Mouse (Mus musculus) forebrain, embryonic 13.5 days (tissue): Measurements from ENCODE around the gene Neil1. TPM values are rescaled to one million over a fixed set of nuclear protein-coding genes. Genes with fewer than 3 reads are reported as not detected.
A peak's percentile ranks its signal among the peaks of the same experiment; 100 is the strongest.

Source experiments
- ATAC-seq: fragments of 200-750 bp; cut with Nextera tagmentation; 2 replicates; pipeline ENCODE4 v1.8.0; 2017
- H3K27ac ChIP-seq: fragments of 300-500 bp; sonication (generic); 2 replicates; pipeline ENCODE4 v1.5.1; 2015; ENCODE audit warnings: inconsistent platforms, mild to moderate bottlenecking, moderate library complexity
- H3K27me3 ChIP-seq: fragments of 300-500 bp; sonication (generic); 2 replicates; pipeline ENCODE4 v1.6.1; 2015; ENCODE audit warnings: mild to moderate bottlenecking, inconsistent platforms
- H3K36me3 ChIP-seq: fragments of 300-500 bp; sonication (generic); 2 replicates; pipeline ENCODE4 v1.6.1; 2015; ENCODE audit warnings: mild to moderate bottlenecking, inconsistent platforms; ENCODE audit not compliant: poor library complexity, severe bottlenecking
- H3K4me1 ChIP-seq: fragments of 300-500 bp; sonication (generic); 2 replicates; pipeline ENCODE4 v1.6.1; 2015; ENCODE audit warnings: inconsistent platforms
- H3K4me2 ChIP-seq: fragments of 300-500 bp; sonication (generic); 2 replicates; pipeline ENCODE4 v1.6.1; 2015; ENCODE audit warnings: inconsistent platforms, mild to moderate bottlenecking, moderate library complexity
- H3K4me3 ChIP-seq: fragments of 300-500 bp; sonication (generic); 2 replicates; pipeline ENCODE4 v1.5.1; 2015; ENCODE audit warnings: mild to moderate bottlenecking, inconsistent platforms
- H3K9ac ChIP-seq: fragments of 300-500 bp; sonication (generic); 2 replicates; pipeline ENCODE4 v1.6.1; 2015; ENCODE audit warnings: mild to moderate bottlenecking, inconsistent platforms
- H3K9me3 ChIP-seq: fragments of 300-500 bp; sonication (generic); replicated peaks from 2 replicates; pipeline ENCODE4 v1.6.1; 2016; ENCODE audit warnings: inconsistent platforms
- WGBS: fragments of 180-500 bp; shearing (Covaris S2); methylation state at CpG from one replicate; pipeline ENCODE4 v1.1.7; 2015; 5-methylcytosine and 5-hydroxymethylcytosine counted together
- polyA plus RNA-seq: library from polyadenylated mRNA; unstranded; fragments of >200 nt; fragmentation: Nextera tagmentation; extraction: Ambion mirVana; gene quantifications from 2 replicates; pipeline ENCODE4 v1.2.1, GENCODE M21; 2015

Gene Neil1
- 6.5 and 8.2 TPM in 2 replicates for polyA plus RNA-seq

DNA sequence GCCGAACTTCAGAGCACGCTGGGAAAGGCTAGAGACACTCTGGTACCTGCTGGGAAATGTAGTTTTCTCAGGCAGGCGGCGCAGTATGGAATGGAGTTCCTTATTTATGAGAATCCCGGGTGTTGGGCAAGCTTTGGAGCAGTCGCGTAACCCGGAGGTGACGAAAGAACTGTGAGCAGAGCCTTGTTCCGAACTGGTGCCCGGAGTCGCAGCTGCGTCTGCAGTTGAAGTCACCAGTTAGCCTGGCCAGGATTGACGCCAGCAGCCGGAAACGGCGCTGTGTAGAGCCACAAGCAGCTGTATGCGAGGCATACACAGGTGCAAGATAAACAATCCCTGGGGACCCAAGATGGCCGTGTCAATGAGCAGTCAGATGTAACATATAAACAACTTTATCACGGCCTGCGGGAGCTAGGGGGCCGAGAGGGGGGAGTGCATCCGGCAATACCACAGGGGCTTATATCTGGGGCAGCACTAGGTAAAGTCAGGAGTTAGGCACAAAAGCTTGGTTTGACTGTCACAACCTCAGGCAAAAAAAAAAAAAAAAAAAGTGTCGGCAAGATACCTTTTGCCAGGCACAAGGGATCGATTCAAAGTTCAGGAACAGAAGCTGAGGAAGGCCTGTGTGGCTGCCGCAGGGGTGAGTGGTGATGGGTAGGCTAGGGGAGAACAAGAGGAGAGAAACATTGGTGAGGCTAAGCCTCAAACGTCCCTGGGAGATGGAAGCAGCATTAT, at the start of gene Neil1:
Gene Neil1, minus strand, starts transcription at position 162 of the 735 bp plus-strand sequence.
- H3K4me2 ChIP-seq: peak within 1 kb of the TSS; percentile 71
- peak; percentile 92 for ATAC-seq
- WGBS: under 1% methylated on average over 27 of the region's 27 CpGs
- peak within 1 kb of the TSS; percentile 73 for H3K27ac ChIP-seq
- no peaks in the 10 kb centered on the region for H3K9me3 ChIP-seq
- H3K9ac ChIP-seq: peak within 1 kb of the TSS; percentile 76
- peaks cover 20% of the 10 kb centered on the region for H3K4me1 ChIP-seq
- peak within 1 kb of the TSS; percentile 51 for H3K4me3 ChIP-seq
- H3K27me3 ChIP-seq: no peaks in the 10 kb centered on the region
- H3K36me3 ChIP-seq: peaks cover 13% of the 10 kb centered on the region

DNA sequence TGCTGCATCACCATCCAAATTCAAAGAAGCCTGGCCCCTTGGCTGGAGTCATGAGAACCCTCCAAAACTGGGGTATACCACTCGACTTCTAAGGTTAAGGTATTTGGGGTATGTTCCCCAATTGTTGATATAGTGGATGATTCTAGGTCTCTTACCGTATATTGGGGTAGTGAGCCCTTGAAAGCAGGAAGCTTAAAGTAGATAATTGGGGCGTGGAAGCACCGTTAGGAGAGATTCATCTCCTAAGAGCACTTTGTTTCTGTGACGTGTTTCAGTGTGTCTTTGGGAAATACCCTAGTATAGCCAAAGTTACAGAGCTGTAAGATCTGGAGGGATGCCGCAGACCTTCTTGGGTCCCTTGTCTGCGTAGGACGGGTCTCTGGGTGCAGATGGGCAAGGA, 49.3 kb upstream of the Neil1 start:
- ATAC-seq: no peak
- no peaks in the 10 kb centered on the region for H3K4me1 ChIP-seq
- no peaks in the 10 kb centered on the region for H3K36me3 ChIP-seq
- H3K27ac ChIP-seq: no peak overlapping the region
- H3K4me2 ChIP-seq: no peak overlapping the region
- 0 out of 2 replicates have a peak, but pooled peaks cover 3% of the 10 kb centered on the region for H3K27me3 ChIP-seq
- H3K9me3 ChIP-seq: no peaks in the 10 kb centered on the region
- 75% methylated on average over 8 of the region's 8 CpGs for WGBS
- no peak overlapping the region for H3K4me3 ChIP-seq
- H3K9ac ChIP-seq: no peak overlapping the region

DNA sequence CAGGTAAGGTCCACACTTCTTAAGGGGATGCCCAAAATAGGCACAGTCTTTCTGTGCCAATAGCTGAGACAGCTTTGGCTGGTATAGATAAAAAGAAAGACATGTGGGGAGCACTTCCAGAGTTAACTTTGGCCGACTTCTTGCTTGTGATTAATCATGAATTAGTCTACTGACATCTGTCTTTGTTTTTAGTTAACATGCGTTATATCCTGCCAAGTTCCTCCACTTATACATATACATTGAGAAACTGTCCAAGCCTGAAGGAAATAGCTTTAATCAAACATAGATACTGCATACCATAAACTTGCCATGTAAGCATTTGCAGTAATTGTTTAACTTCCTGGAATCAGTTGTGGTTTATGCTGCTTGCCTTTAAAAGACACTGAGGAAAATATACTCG, 48.6 kb upstream of the Neil1 start:
- no peak overlapping the region for H3K4me3 ChIP-seq
- no peak for ATAC-seq

DNA sequence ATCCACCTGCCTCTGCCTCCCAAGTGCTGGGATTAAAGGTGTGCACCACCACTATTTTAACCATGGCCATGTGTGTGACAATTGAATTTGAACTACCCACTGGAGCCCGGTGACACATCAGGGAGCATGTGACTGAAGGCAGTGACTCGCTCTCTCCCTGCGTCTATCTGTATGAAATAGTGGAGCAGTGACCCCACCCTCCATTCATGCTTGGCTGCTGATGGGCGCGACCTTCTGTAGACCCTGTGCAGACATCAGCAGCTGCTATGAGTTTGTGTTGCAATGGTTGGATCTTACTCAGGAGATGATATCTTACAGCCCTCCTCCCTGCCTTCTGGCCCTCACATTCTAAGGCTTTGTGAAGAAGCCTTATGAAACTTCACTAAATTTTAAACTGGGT, 20.3 kb upstream of the Neil1 start:
- H3K4me1 ChIP-seq: no peaks in the 10 kb centered on the region
- no peak for ATAC-seq
- 89% methylated on average over 5 of the region's 5 CpGs for WGBS
- H3K4me2 ChIP-seq: no peak overlapping the region
- no peak overlapping the region for H3K4me3 ChIP-seq
- H3K36me3 ChIP-seq: no peaks in the 10 kb centered on the region
- no peak overlapping the region for H3K9ac ChIP-seq
- H3K27me3 ChIP-seq: 0 out of 2 replicates have a peak, but pooled peaks cover 3% of the 10 kb centered on the region
- H3K9me3 ChIP-seq: no peaks in the 10 kb centered on the region
- no peak overlapping the region for H3K27ac ChIP-seq

More for the DNA sequence above, 48.6 kb upstream of the Neil1 start:
- WGBS: 88% methylated on average over 3 of the region's 3 CpGs
- H3K4me2 ChIP-seq: no peak overlapping the region
- no peak overlapping the region for H3K27ac ChIP-seq
- H3K27me3 ChIP-seq: 0 out of 2 replicates have a peak, but pooled peaks cover 3% of the 10 kb centered on the region
- no peaks in the 10 kb centered on the region for H3K9me3 ChIP-seq
- no peaks in the 10 kb centered on the region for H3K4me1 ChIP-seq
- H3K9ac ChIP-seq: no peak overlapping the region
- no peaks in the 10 kb centered on the region for H3K36me3 ChIP-seq

DNA sequence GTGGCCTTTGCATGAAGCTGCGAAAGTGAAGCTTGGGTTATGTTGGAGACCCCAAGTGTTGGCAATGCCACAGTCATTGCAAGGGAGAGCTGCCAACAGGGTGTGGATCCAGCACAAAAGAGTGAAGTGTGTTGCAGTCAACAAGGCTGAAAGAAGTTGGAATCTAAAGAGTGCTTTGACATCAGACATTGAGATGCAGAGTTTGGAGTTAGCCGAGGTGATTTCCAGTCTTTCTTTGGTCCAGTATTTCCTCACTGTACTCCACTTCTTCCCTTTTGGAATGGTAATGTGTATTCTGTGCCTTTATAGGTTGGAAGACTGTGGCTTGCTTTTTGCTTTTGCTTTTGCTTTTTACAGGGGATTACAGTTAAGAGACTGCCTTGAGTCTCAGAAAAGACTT, 18.1 kb upstream of the Neil1 start:
- H3K27ac ChIP-seq: no peak overlapping the region
- no peak for ATAC-seq
- no peak overlapping the region for H3K4me3 ChIP-seq
- H3K4me2 ChIP-seq: no peak overlapping the region
- H3K4me1 ChIP-seq: no peaks in the 10 kb centered on the region
- no peak overlapping the region for H3K9ac ChIP-seq
- no peaks in the 10 kb centered on the region for H3K36me3 ChIP-seq
- H3K27me3 ChIP-seq: 0 out of 2 replicates have a peak, but pooled peaks cover 3% of the 10 kb centered on the region
- WGBS: 85% methylated on average over 2 of the region's 2 CpGs
- no peaks in the 10 kb centered on the region for H3K9me3 ChIP-seq

DNA sequence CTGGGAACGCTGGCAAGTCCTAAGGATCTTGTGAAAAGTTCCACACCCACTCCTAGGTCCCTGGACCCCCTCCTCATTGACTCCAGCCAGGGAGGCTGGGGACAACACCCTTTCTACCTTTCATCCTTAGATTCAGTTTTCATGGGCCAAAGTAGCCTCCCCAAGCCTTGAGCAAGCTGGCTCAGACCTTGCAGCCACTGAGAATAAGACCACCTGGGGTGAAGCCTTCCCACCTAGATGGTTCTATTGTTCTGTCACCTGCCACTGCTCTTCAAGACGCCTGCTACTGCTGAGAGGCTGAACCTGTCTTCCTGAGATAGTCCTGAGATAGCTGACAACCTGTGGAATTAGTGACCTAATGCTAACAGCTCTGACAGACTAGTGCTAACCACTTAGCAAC, 15.0 kb upstream of the Neil1 start:
- Histone ChIP-seq H3K27me3 (peaks cover 5% of the 10 kb centered on the region; the same call in 1 of the 2 replicates), H3K27ac (no peak overlapping the region), H3K9me3 (no peaks in the 10 kb centered on the region), H3K4me1 (no peaks in the 10 kb centered on the region; the same call in 1 of the 2 replicates), H3K4me2 (no peak overlapping the region), H3K36me3 (no peaks in the 10 kb centered on the region), H3K9ac (no peak overlapping the region), H3K4me3 (no peak overlapping the region)
- WGBS: 43% methylated on average over 2 of the region's 2 CpGs
- no peak for ATAC-seq

DNA sequence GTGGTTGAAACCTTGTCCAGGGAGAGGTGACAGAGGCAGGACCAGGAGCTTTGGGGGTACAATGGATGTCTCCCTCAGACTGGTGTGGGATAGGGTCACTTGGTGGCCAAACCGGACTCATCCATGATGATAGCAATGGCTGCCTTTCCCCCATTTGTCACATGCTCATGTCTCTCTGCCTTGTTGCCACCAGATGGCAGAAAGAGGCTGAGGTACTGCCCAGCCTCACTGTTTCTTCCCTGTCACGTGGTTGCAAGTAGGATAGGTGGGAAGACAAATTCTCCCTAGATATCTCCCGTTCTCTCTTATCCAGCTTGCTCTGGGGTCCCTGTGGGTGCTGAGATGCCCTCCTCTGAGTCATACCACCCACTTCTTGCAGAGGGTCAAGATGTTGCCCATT, 14.4 kb upstream of the Neil1 start:
- Histone ChIP-seq H3K9me3 (no peaks in the 10 kb centered on the region), H3K27ac (no peak overlapping the region), H3K36me3 (no peaks in the 10 kb centered on the region), H3K4me3 (no peak overlapping the region), H3K4me2 (no peak overlapping the region), H3K9ac (no peak overlapping the region), H3K27me3 (peaks cover 5% of the 10 kb centered on the region; the same call in 1 of the 2 replicates), H3K4me1 (peaks cover 3% of the 10 kb centered on the region)
- ATAC-seq: no peak
- WGBS: 26% methylated on average over 3 of the region's 3 CpGs

DNA sequence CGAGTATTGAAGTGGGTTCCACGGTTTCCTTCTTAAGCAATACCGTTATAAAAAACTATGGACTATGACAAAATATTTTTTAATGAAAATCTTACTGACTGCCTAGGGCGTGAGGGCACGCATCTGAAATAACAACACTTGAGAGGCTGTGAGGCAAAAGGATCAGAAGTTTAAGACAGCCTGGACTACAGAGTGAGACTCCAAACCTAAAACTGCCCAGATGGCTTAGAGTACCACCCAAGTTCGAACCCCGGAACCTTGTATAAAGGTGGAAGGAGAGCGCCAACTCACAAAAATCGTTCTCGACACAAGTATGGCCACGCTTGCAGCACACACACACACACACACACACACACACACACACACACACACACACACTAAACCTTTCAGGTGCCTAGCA, 10.4 kb upstream of the Neil1 start:
- no peak overlapping the region; the same call in 1 of the 2 replicates for H3K27ac ChIP-seq
- peaks cover 18% of the 10 kb centered on the region for H3K36me3 ChIP-seq
- peak overlapping the region; percentile 85 for H3K9ac ChIP-seq
- WGBS: 43% methylated on average over 11 of the region's 11 CpGs
- H3K9me3 ChIP-seq: no peaks in the 10 kb centered on the region
- peak; percentile 43 for ATAC-seq
- H3K4me3 ChIP-seq: peak overlapping the region; percentile 86
- H3K27me3 ChIP-seq: peaks cover 5% of the 10 kb centered on the region; the same call in 1 of the 2 replicates
- H3K4me1 ChIP-seq: peaks cover 15% of the 10 kb centered on the region
- H3K4me2 ChIP-seq: peak overlapping the region; percentile 79

DNA sequence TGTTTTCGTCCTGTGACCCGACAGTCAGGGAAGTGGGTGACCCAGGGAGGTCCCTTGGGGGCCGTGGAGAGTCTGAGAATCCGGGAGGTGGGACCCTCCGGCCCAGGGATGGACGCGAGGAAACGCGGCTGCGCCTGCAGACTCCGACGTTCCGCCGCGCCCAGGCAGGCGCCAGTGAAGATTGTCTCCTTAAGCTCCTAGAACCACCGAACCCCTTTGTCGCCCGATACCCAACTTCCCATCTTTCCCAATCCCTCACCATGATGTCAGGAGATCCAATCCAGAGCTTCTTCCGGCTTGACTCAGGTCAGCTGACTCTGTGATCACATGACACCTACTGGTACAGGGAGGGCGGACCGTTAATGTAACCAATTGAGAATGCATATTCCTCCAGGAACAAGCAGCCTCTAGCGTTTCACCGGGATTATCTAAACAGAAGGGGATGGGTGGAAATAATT, 9.9 kb upstream of the Neil1 start, which contains the start of gene Commd4:
Gene Commd4, minus strand, starts transcription at position 319 of the 458 bp plus-strand sequence.
- Histone ChIP-seq H3K4me1 (peaks cover 15% of the 10 kb centered on the region), H3K36me3 (peaks cover 18% of the 10 kb centered on the region), H3K9ac (peak within 1 kb of the TSS; percentile 85), H3K27ac (peak within 1 kb of the TSS; percentile 51), H3K9me3 (no peaks in the 10 kb centered on the region), H3K27me3 (peaks cover 5% of the 10 kb centered on the region; the same call in 1 of the 2 replicates), H3K4me2 (peak within 1 kb of the TSS; percentile 79), H3K4me3 (peak within 1 kb of the TSS; percentile 86)
- under 1% methylated on average over 24 of the region's 24 CpGs for WGBS
- ATAC-seq: peak; percentile 96

DNA sequence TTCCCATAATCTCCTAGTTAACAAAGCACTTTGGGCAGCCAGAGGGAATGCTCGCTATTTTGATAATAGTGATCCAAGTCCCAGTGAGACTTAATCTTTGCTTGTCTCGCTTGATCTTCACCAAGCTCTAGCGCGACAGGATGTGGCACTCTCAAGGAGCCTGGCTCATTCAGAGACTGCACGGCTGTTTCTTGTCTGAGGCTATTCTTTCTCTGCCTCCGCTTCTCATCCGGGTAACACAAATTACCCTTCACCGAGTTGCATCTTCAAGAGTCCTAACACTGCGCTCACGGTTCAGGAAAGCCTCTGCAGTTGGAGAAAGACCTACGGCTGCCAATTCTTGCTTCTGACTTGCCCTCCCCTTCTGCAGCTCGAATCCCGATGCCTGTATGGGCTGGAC, 9.4 kb upstream of the Neil1 start:
- Histone ChIP-seq H3K4me3 (peak overlapping the region; percentile 86), H3K36me3 (peaks cover 18% of the 10 kb centered on the region), H3K9ac (peak overlapping the region; percentile 85), H3K4me2 (peak overlapping the region; percentile 79), H3K4me1 (peaks cover 15% of the 10 kb centered on the region), H3K9me3 (no peaks in the 10 kb centered on the region), H3K27ac (no peak overlapping the region), H3K27me3 (peaks cover 5% of the 10 kb centered on the region; the same call in 1 of the 2 replicates)
- 29% methylated on average over 13 of the region's 13 CpGs for WGBS
- no peak for ATAC-seq

DNA sequence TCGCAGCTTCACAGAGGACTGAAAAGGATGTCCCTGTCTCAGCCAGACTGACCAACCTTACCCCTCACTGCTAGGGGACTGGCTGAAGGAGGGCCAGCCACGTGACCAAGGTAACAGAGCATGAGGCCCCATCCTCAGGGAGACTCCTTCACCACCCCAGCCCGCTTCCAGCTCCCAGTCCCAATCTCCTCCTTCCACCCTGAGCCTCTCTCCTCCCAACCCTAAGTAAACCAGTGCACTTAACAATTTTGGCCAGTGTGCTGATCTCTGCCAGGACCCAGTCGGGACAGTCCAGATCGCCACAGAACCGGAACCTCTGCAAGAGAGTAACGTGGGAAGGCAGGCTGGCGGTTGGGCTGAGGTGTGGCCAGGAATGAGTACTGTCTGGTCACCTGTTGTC, 8.7 kb upstream of the Neil1 start:
- Histone ChIP-seq H3K9me3 (no peaks in the 10 kb centered on the region), H3K36me3 (peaks cover 18% of the 10 kb centered on the region), H3K27me3 (peaks cover 5% of the 10 kb centered on the region; the same call in 1 of the 2 replicates), H3K4me2 (peak overlapping the region; percentile 79), H3K9ac (0 out of 2 replicates have a peak overlapping the region, but pooled peaks have one; percentile 6), H3K27ac (no peak overlapping the region), H3K4me1 (peaks cover 15% of the 10 kb centered on the region), H3K4me3 (peak overlapping the region; percentile 86; the same call in 1 of the 2 replicates)
- ATAC-seq: no peak
- 85% methylated on average over 8 of the region's 8 CpGs for WGBS

DNA sequence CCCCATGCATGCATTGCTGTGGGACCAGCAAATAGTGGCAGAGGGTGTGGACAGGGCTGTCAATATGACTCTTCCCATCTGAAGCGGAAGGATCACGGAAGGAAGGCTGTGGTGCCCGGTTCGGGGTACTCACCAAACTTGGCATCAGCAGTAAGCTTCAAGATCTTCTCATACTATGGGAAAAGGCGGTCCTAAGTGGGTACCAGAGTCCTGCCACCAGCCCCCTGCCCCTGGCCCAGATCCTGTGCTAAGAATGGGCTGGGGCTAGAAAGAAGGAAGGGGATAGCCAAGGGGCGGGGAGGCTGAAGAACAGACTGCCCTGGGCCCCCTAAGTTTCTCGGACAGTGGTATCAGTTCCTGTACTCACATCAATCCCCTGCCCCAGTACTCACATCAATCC, 8.3 kb upstream of the Neil1 start:
- WGBS: 95% methylated on average over 7 of the region's 7 CpGs
- Histone ChIP-seq H3K4me3 (no peak overlapping the region), H3K4me2 (0 out of 2 replicates have a peak overlapping the region, but pooled peaks have one; percentile 7), H3K9ac (no peak overlapping the region), H3K9me3 (no peaks in the 10 kb centered on the region), H3K27me3 (peaks cover 5% of the 10 kb centered on the region; the same call in 1 of the 2 replicates), H3K27ac (no peak overlapping the region), H3K36me3 (peaks cover 18% of the 10 kb centered on the region), H3K4me1 (peaks cover 15% of the 10 kb centered on the region)
- ATAC-seq: no peak
